Mouse (Mus musculus) heart, adult 10 weeks (tissue): ENCODE results near the gene Rhox4d. TPM values are rescaled to one million over a fixed set of nuclear protein-coding genes. Genes with fewer than 3 reads are reported as not detected.

ENCODE experiments used
- polyA plus RNA-seq: library from polyadenylated mRNA; stranded (reverse); fragments of 350-450 nt; fragmentation: Illumina TruSeq; extraction: RNeasy Lipid Tissue Mini Kit (QIAGEN cat#74804); gene quantifications from one replicate; pipeline ENCODE4 v1.2.3, GENCODE M21; 2014; ENCODE audit warnings: low read depth, low replicate concordance

Gene Rhox4d
- not detected for polyA plus RNA-seq

GRCm38 (mm10) chrX:37514059-37514458 lies at the start of gene Rhox4d:
Gene Rhox4d, plus strand, starts transcription at chrX:37514359.

GRCm38 (mm10) chrX:37480037-37480436 lies 34.1 kb upstream of the Rhox4d start, which contains the start of gene Rhox4c:
Gene Rhox4c, plus strand, starts transcription at chrX:37480337.

GRCm38 (mm10) chrX:37530152-37530551 lies 16.0 kb downstream of the Rhox4d start, which contains the start of gene Rhox2e:
Gene Rhox2e, plus strand, starts transcription at chrX:37530452.

GRCm38 (mm10) chrX:37541719-37542118 lies 27.6 kb downstream of the Rhox4d start, which contains the start of gene Rhox3e:
Gene Rhox3e, plus strand, starts transcription at chrX:37542019.

GRCm38 (mm10) chrX:37557112-37557511 lies 43.0 kb downstream of the Rhox4d start, which contains the start of gene Rhox4e:
Gene Rhox4e, plus strand, starts transcription at chrX:37557412.

Other genes with a start within 250 kb of the Rhox4d start
- not detected for gene Rhox4a, start 249.0 kb upstream of the Rhox4d start, polyA plus RNA-seq
- gene Rhox3a2, start 134.3 kb upstream of the Rhox4d start, polyA plus RNA-seq: not detected
- not detected for gene Rhox4a2, start 123.5 kb upstream of the Rhox4d start, polyA plus RNA-seq
- gene Rhox2b, start 102.3 kb upstream of the Rhox4d start, polyA plus RNA-seq: not detected
- not detected for gene Rhox4b, start 81.9 kb upstream of the Rhox4d start, polyA plus RNA-seq
- not detected for gene Rhox2c, start 60.7 kb upstream of the Rhox4d start, polyA plus RNA-seq
- not detected for gene Rhox3c, start 55.8 kb upstream of the Rhox4d start, polyA plus RNA-seq
- not detected for gene Rhox4c, start 34.0 kb upstream of the Rhox4d start, polyA plus RNA-seq
- gene Rhox2d, start 20.9 kb upstream of the Rhox4d start, polyA plus RNA-seq: not detected
- gene Rhox2e, start 16.1 kb downstream of the Rhox4d start, polyA plus RNA-seq: not detected
- gene Rhox3e, start 27.7 kb downstream of the Rhox4d start, polyA plus RNA-seq: not detected
- gene Rhox4e, start 43.1 kb downstream of the Rhox4d start, polyA plus RNA-seq: not detected
- not detected for gene Rhox2f, start 57.0 kb downstream of the Rhox4d start, polyA plus RNA-seq
- gene Rhox3f, start 66.6 kb downstream of the Rhox4d start, polyA plus RNA-seq: not detected
- not detected for gene Rhox4f, start 93.3 kb downstream of the Rhox4d start, polyA plus RNA-seq
- gene Rhox3g, start 114.3 kb downstream of the Rhox4d start, polyA plus RNA-seq: not detected
- gene Rhox2g, start 129.1 kb downstream of the Rhox4d start, polyA plus RNA-seq: not detected
- not detected for gene Rhox4g, start 137.0 kb downstream of the Rhox4d start, polyA plus RNA-seq
- not detected for gene Rhox3h, start 154.4 kb downstream of the Rhox4d start, polyA plus RNA-seq
- gene Rhox2h, start 158.9 kb downstream of the Rhox4d start, polyA plus RNA-seq: not detected